In genomic region chr1:61160505-61160904, GRCm38 (mm10) we compare ENCODE assay signal across 28 mouse cellular contexts.
"Had no signal": no experiment of that assay in that cellular context is flagged by ENCODE, and none has a peak within 500 bp of the region (broad histone marks: within the 10 kb centered on the region; RNA-seq: fewer than 3 reads in every experiment).

No protein-coding gene starts in this region.

- DNase-seq: cerebellum, adult 9-10 months; cerebellum, adult 9-11 months; cerebellum, postnatal 10 days; cerebellum, postnatal 14 days; cerebellum, postnatal 25 days; cerebellum, postnatal 36 days; forebrain, postnatal 0 days; gastrocnemius, adult 2 months; gastrocnemius, postnatal 10 days; gastrocnemius, postnatal 14 days; gastrocnemius, postnatal 25 days; gastrocnemius, postnatal 36 days; heart, adult 18-20 months; heart, adult 2 months had no signal

- H3K27me3 ChIP-seq: embryonic facial prominence, embryonic 12.5 days; embryonic facial prominence, embryonic 13.5 days; embryonic facial prominence, embryonic 15.5 days; forebrain, embryonic 12.5 days; forebrain, embryonic 13.5 days; forebrain, embryonic 15.5 days; heart, embryonic 12.5 days had no signal

- H3K36me3 ChIP-seq: embryonic facial prominence, embryonic 10.5 days; embryonic facial prominence, embryonic 12.5 days; embryonic facial prominence, embryonic 13.5 days; embryonic facial prominence, embryonic 15.5 days; forebrain, embryonic 10.5 days; forebrain, embryonic 12.5 days; forebrain, embryonic 15.5 days; heart, embryonic 10.5 days; heart, embryonic 12.5 days had no signal

- H3K4me1 ChIP-seq: embryonic facial prominence, embryonic 10.5 days; embryonic facial prominence, embryonic 12.5 days; embryonic facial prominence, embryonic 13.5 days; embryonic facial prominence, embryonic 15.5 days; forebrain, embryonic 10.5 days; forebrain, embryonic 12.5 days; forebrain, embryonic 13.5 days; forebrain, embryonic 15.5 days; heart, embryonic 10.5 days; heart, embryonic 12.5 days had no signal

- ATAC-seq: forebrain, embryonic 13.5 days; forebrain, embryonic 14.5 days; forebrain, embryonic 15.5 days; forebrain, embryonic 16.5 days; forebrain, postnatal 0 days had no signal

- H3K4me3 ChIP-seq: embryonic facial prominence, embryonic 10.5 days; embryonic facial prominence, embryonic 12.5 days; embryonic facial prominence, embryonic 13.5 days; embryonic facial prominence, embryonic 15.5 days; erythroblast, embryonic 14.5 days; forebrain, embryonic 10.5 days; forebrain, embryonic 12.5 days; forebrain, embryonic 13.5 days; forebrain, embryonic 15.5 days; gastrocnemius, adult 2 months; heart, adult 2 months; heart, embryonic 10.5 days; heart, embryonic 12.5 days had no signal

- H3K9me3 ChIP-seq: embryonic facial prominence, embryonic 10.5 days; embryonic facial prominence, embryonic 12.5 days; embryonic facial prominence, embryonic 13.5 days; embryonic facial prominence, embryonic 15.5 days; forebrain, embryonic 10.5 days; forebrain, embryonic 12.5 days; forebrain, embryonic 13.5 days; forebrain, embryonic 15.5 days; heart, embryonic 10.5 days; heart, embryonic 12.5 days had no signal

- H3K4me2 ChIP-seq: embryonic facial prominence, embryonic 12.5 days; embryonic facial prominence, embryonic 13.5 days; embryonic facial prominence, embryonic 15.5 days; forebrain, embryonic 12.5 days; forebrain, embryonic 13.5 days; forebrain, embryonic 15.5 days; heart, embryonic 11.5 days; heart, embryonic 12.5 days had no signal

- H3K27ac ChIP-seq: embryonic facial prominence, embryonic 10.5 days; embryonic facial prominence, embryonic 12.5 days; embryonic facial prominence, embryonic 13.5 days; embryonic facial prominence, embryonic 15.5 days; forebrain, embryonic 10.5 days; forebrain, embryonic 12.5 days; forebrain, embryonic 13.5 days; forebrain, embryonic 15.5 days; gastrocnemius, adult 2 months; heart, adult 2 months; heart, embryonic 10.5 days had no signal

- H3K9ac ChIP-seq: embryonic facial prominence, embryonic 12.5 days; embryonic facial prominence, embryonic 13.5 days; embryonic facial prominence, embryonic 15.5 days; forebrain, embryonic 12.5 days; forebrain, embryonic 13.5 days; forebrain, embryonic 15.5 days; forebrain, postnatal 0 days; heart, embryonic 12.5 days had no signal
